Comparison of ENCODE assay signal across 20 mouse cellular contexts in genomic region chr8:10596353-10596752, GRCm38 (mm10).
A peak's percentile ranks its signal among the peaks of the same experiment; 100 is the strongest.
DNase-seq lines count a peak whose midpoint lies in the region; ATAC-seq and TF ChIP-seq lines count a peak whose summit lies in the region.
"Had no signal": no experiment of that assay in that cellular context is flagged by ENCODE, and none has a peak within 500 bp of the region (broad histone marks: within the 10 kb centered on the region; RNA-seq: fewer than 3 reads in every experiment).

No protein-coding gene starts in this region.

- no peak for TF ChIP-seq RAD21 in CH12.LX (IDR thresholded peaks at IDR 0.05; ENCODE audit: low read depth, low read length)

- no peaks in the 10 kb centered on the region for H3K9me3 ChIP-seq in heart, embryonic 12.5 days (replicated peaks)
- H3K9me3 ChIP-seq in CH12.LX (replicated peaks; ENCODE audit: low read length) = no peaks in the 10 kb centered on the region
- no peaks in the 10 kb centered on the region for H3K9me3 ChIP-seq in forebrain, embryonic 10.5 days
- H3K9me3 ChIP-seq: embryonic facial prominence, embryonic 10.5 days; embryonic facial prominence, embryonic 12.5 days; forebrain, embryonic 12.5 days had no signal

- in situ Hi-C loops in CH12.LX (cut with MboI; ENCODE audit: low pct_ligation_motif_present, low pct_unique_long_range_greater_than_20kb, low sequenced_read_pairs) = loop anchor here (25.0 kb wide), 1 partner anchor 216 kb away; no protein-coding TSS in a partner anchor

- no peak for TF ChIP-seq POLR2A in CH12.LX (IDR thresholded peaks at IDR 0.05; ENCODE audit: low read depth, low read length)

- TF ChIP-seq EP300 in CH12.LX (IDR thresholded peaks at IDR 0.05; ENCODE audit: low read length) = no peak

- no peak for TF ChIP-seq CTCF in CH12.LX (conservative IDR thresholded peaks at IDR 0.05 in 1 of 2, IDR thresholded peaks at IDR 0.05 in 1 of 2; ENCODE audit: low read depth in 2 of 2, low read length in 2 of 2)

- H3K9ac ChIP-seq in heart, embryonic 12.5 days = no peak overlapping the region
- no peak overlapping the region for H3K9ac ChIP-seq in CH12.LX (ENCODE audit: insufficient read depth, low read depth)
- H3K9ac ChIP-seq: embryonic facial prominence, embryonic 12.5 days; forebrain, embryonic 12.5 days had no signal

- no peaks in the 10 kb centered on the region for H3K79me2 ChIP-seq in CH12.LX (replicated peaks; ENCODE audit: control insufficient read depth, extremely low read depth, insufficient read depth, poor library complexity, severe bottlenecking)

- DNase-seq in heart, adult 11 months = peak; percentile 41
- DNase-seq in CH12.LX (ENCODE audit: extremely low read depth) = no peak
- DNase-seq in forebrain, embryonic 10.5 days (ENCODE audit: extremely low spot score, low spot score) = no peak
- DNase-seq: adrenal gland, adult 2 months; adrenal gland, postnatal 10 days; adrenal gland, postnatal 25 days; B cell, adult 2 months; cerebellum, adult 11 months; cerebellum, adult 18-20 months; cerebellum, adult 8-10 months; cerebellum, postnatal 10 days; cerebellum, postnatal 25 days had no signal

- H3K4me3 ChIP-seq in heart, embryonic 12.5 days = no peak overlapping the region
- no peak overlapping the region for H3K4me3 ChIP-seq in CH12.LX (replicated peaks in 1 of 3; ENCODE audit: low read depth in 2 of 3, low read length in 2 of 3, poor library complexity in 1 of 3)
- H3K4me3 ChIP-seq in forebrain, embryonic 10.5 days = no peak overlapping the region
- H3K4me3 ChIP-seq: embryonic facial prominence, embryonic 10.5 days; embryonic facial prominence, embryonic 12.5 days; forebrain, embryonic 12.5 days had no signal

- H3K4me2 ChIP-seq in heart, embryonic 12.5 days = no peak overlapping the region
- H3K4me2 ChIP-seq in CH12.LX (ENCODE audit: insufficient read depth, low read depth, poor library complexity, severe bottlenecking) = no peak overlapping the region
- H3K4me2 ChIP-seq: embryonic facial prominence, embryonic 12.5 days; forebrain, embryonic 12.5 days had no signal

- dilution Hi-C loops in CH12.LX (cut with MboI; ENCODE audit: extremely low pct_ligation_motif_present, extremely low pct_unique_long_range_greater_than_20kb, low sequenced_read_pairs) = no loop called here

- ATAC-seq in heart, embryonic 12.5 days (ENCODE audit: insufficient number of reproducible peaks, low FRiP score) = no peak
- ATAC-seq in monocyte, adult 5-6 weeks (replicated peaks; ENCODE audit: insufficient number of reproducible peaks, low FRiP score, low TSS enrichment, poor library complexity, severe bottlenecking) = peak; percentile 76
- ATAC-seq: CD4-positive, CD25-positive, alpha-beta regulatory T cell, adult 4 months; forebrain, embryonic 14.5 days; forebrain, embryonic 16.5 days had no signal

- 77% methylated on average over 3 of the region's 3 CpGs for WGBS in heart, embryonic 12.5 days
- 92% methylated on average over 3 of the region's 3 CpGs for WGBS in forebrain, embryonic 10.5 days

- H3K27me3 ChIP-seq in heart, embryonic 12.5 days (replicated peaks) = no peaks in the 10 kb centered on the region
- H3K27me3 ChIP-seq in CH12.LX (replicated peaks) = no peaks in the 10 kb centered on the region
- H3K27me3 ChIP-seq in forebrain, embryonic 10.5 days (ENCODE audit: poor library complexity, severe bottlenecking) = 0 out of 2 replicates have a peak, but pooled peaks cover 4% of the 10 kb centered on the region
- H3K27me3 ChIP-seq: embryonic facial prominence, embryonic 12.5 days; forebrain, embryonic 12.5 days had no signal

- 0 out of 2 replicates have a peak, but pooled peaks cover 7% of the 10 kb centered on the region for H3K4me1 ChIP-seq in heart, embryonic 12.5 days (replicated peaks)
- peaks cover 0 to 6% of the 10 kb centered on the region in 2 experiments; a peak in 2 of 4 replicates for H3K4me1 ChIP-seq in CH12.LX (ENCODE audit: control insufficient read depth in 1 of 2, insufficient read depth in 2 of 2)
- peaks cover 5% of the 10 kb centered on the region for H3K4me1 ChIP-seq in forebrain, embryonic 10.5 days
- H3K4me1 ChIP-seq: embryonic facial prominence, embryonic 10.5 days; embryonic facial prominence, embryonic 12.5 days had no signal

- H3K27ac ChIP-seq in heart, embryonic 12.5 days (ENCODE audit: poor library complexity, severe bottlenecking) = no peak overlapping the region
- no peak overlapping the region for H3K27ac ChIP-seq in CH12.LX (ENCODE audit: insufficient read depth, low read depth)
- no peak overlapping the region for H3K27ac ChIP-seq in forebrain, embryonic 10.5 days
- H3K27ac ChIP-seq: embryonic facial prominence, embryonic 10.5 days; embryonic facial prominence, embryonic 12.5 days; forebrain, embryonic 12.5 days had no signal

- H3K36me3 ChIP-seq in heart, embryonic 12.5 days = no peaks in the 10 kb centered on the region
- no peaks in the 10 kb centered on the region for H3K36me3 ChIP-seq in CH12.LX (replicated peaks in 1 of 2; ENCODE audit: control insufficient read depth in 1 of 2, insufficient read depth in 1 of 2, low read length in 1 of 2)
- no peaks in the 10 kb centered on the region for H3K36me3 ChIP-seq in forebrain, embryonic 10.5 days (replicated peaks)
- H3K36me3 ChIP-seq: embryonic facial prominence, embryonic 10.5 days; embryonic facial prominence, embryonic 12.5 days; forebrain, embryonic 12.5 days had no signal

TF ChIP-seq in CH12.LX, 34 proteins besides CTCF, POLR2A, EP300 and RAD21:
- no peak for TF ChIP-seq TCF12 (IDR thresholded peaks at IDR 0.05; ENCODE audit: low read depth, low read length)
- no peak for TF ChIP-seq MXI1 (IDR thresholded peaks at IDR 0.05; ENCODE audit: low read depth, low read length)
- peak; percentile 20; the same call in 1 of the 2 replicates for TF ChIP-seq BHLHE40 (IDR thresholded peaks at IDR 0.05; ENCODE audit: low read depth, low read length)
